Comparison of ENCODE assay signal across 14 mouse cellular contexts in the genomic region with DNA sequence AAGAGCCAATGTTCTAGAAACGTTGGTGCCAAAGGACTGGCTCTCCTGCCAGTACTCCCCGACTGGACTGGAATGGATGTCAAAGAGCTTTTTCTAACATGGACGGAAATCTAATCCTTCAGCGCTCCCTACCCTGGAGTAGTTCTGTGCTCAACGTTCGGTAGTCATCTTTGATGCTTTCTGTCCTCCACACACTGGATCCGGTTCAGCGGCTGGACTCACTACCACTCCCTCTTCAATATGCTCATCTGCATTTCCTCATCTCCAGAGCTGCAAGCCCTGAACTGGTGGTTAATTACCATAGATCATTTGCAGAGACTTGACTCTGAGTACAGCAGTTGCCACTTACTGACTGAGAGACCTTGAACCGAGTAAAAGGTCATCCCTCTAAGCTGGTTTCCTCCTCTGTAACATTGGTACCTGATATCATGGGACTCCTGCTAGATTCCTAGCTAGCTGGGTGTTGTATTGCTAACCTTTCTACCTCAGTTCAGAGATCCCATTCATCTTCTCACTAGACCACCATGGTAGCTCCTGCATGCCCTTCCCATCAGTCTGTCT.
"Had no signal": no experiment of that assay in that cellular context is flagged by ENCODE, and none has a peak within 500 bp of the region (broad histone marks: within the 10 kb centered on the region; RNA-seq: fewer than 3 reads in every experiment).

No protein-coding gene starts in this region.

- H3K4me2 ChIP-seq: lung, embryonic 15.5 days; midbrain, embryonic 13.5 days; midbrain, embryonic 15.5 days; neural tube, embryonic 12.5 days; stomach, embryonic 15.5 days had no signal

- ATAC-seq: liver, postnatal 0 days; midbrain, embryonic 13.5 days; midbrain, embryonic 15.5 days had no signal

- H3K27ac ChIP-seq: lung, embryonic 15.5 days; macrophage; midbrain, embryonic 13.5 days; midbrain, embryonic 15.5 days; neural tube, embryonic 12.5 days; stomach, embryonic 15.5 days; stomach, postnatal 0 days had no signal

- H3K4me3 ChIP-seq: lung, embryonic 15.5 days; megakaryocyte, embryonic 14.5 days; midbrain, embryonic 13.5 days; midbrain, embryonic 15.5 days; neural tube, embryonic 12.5 days; stomach, embryonic 15.5 days had no signal

- DNase-seq: liver, postnatal 0 days; lung, adult 2 months; right cerebral cortex, postnatal 14 days; thymus, adult 2 months; thymus, postnatal 25 days; thymus, postnatal 4 days had no signal

- H3K27me3 ChIP-seq: lung, embryonic 15.5 days; megakaryocyte, embryonic 14.5 days; midbrain, embryonic 13.5 days; midbrain, embryonic 15.5 days; neural tube, embryonic 12.5 days; stomach, embryonic 15.5 days had no signal

- H3K4me1 ChIP-seq: megakaryocyte, embryonic 14.5 days; neural tube, embryonic 12.5 days; stomach, embryonic 15.5 days had no signal

- H3K9ac ChIP-seq: liver, postnatal 0 days; lung, embryonic 15.5 days; midbrain, embryonic 13.5 days; midbrain, embryonic 15.5 days; neural tube, embryonic 12.5 days; stomach, embryonic 15.5 days had no signal

- H3K36me3 ChIP-seq: lung, embryonic 15.5 days; midbrain, embryonic 13.5 days; midbrain, embryonic 15.5 days; neural tube, embryonic 12.5 days; stomach, embryonic 15.5 days had no signal

- H3K9me3 ChIP-seq: lung, embryonic 15.5 days; midbrain, embryonic 13.5 days; midbrain, embryonic 15.5 days; neural tube, embryonic 12.5 days; stomach, embryonic 15.5 days had no signal
